Mouse (Mus musculus) cerebellum, adult 2 months (tissue): ENCODE results near the gene Phlpp1.

Source experiments
- CTCF ChIP-seq: fragments of 200-500 bp; IDR thresholded peaks from 2 replicates; pipeline ENCODE4 v1.5.1; 2011; ENCODE audit warnings: low read depth, mild to moderate bottlenecking, control low read depth, low read length, moderate library complexity, borderline replicate concordance; ENCODE audit not compliant: insufficient read depth
- POLR2A ChIP-seq: fragments of 200-500 bp; IDR thresholded peaks from 2 replicates; pipeline ENCODE4 v1.6.1; 2011; ENCODE audit warnings: low read length, control low read depth, borderline replicate concordance; ENCODE audit not compliant: insufficient read depth

DNA sequence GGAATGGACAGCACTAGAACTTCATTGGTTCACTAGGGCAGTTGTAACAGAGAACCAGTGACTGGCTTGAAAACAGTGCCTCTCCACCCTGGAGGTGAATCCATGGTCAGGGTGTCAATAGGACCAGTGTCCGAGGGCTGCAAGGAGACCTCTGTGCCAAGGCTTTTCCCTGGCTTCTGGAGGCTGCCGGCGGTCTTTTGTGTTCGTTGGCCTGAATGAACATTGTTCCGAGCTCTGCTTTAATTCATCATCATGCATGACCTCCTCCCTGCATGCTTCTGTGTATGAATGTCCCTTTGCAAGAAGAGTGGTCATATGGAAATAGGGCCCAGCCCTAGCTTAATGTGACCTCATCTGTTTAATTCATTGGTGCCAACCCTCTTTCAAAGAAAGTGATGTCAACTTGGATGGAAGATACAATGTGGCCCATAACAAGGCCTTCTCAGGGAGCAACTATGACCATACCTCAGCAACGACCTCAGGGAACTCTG lies 231.5 kb downstream of the Phlpp1 start:
- TF ChIP-seq CTCF: no peak
- TF ChIP-seq POLR2A: no peak
